Mouse (Mus musculus) midbrain, embryonic 10.5 days (tissue): ENCODE measurements around the gene Fkbp6. TPM values are rescaled to one million over a fixed set of nuclear protein-coding genes. Genes with fewer than 3 reads are reported as not detected.

Experiments used
- DNase-seq: peaks from one replicate; pipeline ENCODE4 v3.0.0-alpha.2; 2017; ENCODE audit warnings: low spot score
- H3K27ac ChIP-seq: fragments of 300-500 bp; sonication (generic); replicated peaks from 2 replicates; pipeline ENCODE4 v1.5.1; 2016; ENCODE audit warnings: mild to moderate bottlenecking
- H3K27me3 ChIP-seq: fragments of 300-500 bp; sonication (generic); 2 replicates; pipeline ENCODE4 v1.6.1; 2016; ENCODE audit warnings: low read depth, mild to moderate bottlenecking; ENCODE audit not compliant: poor library complexity, severe bottlenecking
- H3K36me3 ChIP-seq: fragments of 300-500 bp; sonication (generic); 2 replicates; pipeline ENCODE4 v1.6.1; 2016; ENCODE audit warnings: mild to moderate bottlenecking, moderate library complexity
- H3K4me1 ChIP-seq: fragments of 300-500 bp; sonication (generic); 2 replicates; pipeline ENCODE4 v1.6.1; 2016
- H3K4me3 ChIP-seq: fragments of 300-500 bp; sonication (generic); 2 replicates; pipeline ENCODE4 v1.5.1; 2016; ENCODE audit warnings: mild to moderate bottlenecking, moderate library complexity
- H3K9me3 ChIP-seq: fragments of 300-500 bp; sonication (generic); replicated peaks from 2 replicates; pipeline ENCODE4 v1.6.1; 2016; ENCODE audit warnings: mild to moderate bottlenecking
- WGBS: fragments of 180-500 bp; shearing (Covaris S2); methylation state at CpG from one replicate; pipeline ENCODE4 v1.1.7; 2016; 5-methylcytosine and 5-hydroxymethylcytosine counted together
- polyA plus RNA-seq: library from polyadenylated mRNA; unstranded; fragments of >200 nt; fragmentation: Nextera tagmentation; extraction: Ambion mirVana; gene quantifications from 2 replicates; pipeline ENCODE4 v1.2.1, GENCODE M21; 2016

Gene Fkbp6
- polyA plus RNA-seq, 1 experiment from 2014 or later, result not detected

DNA sequence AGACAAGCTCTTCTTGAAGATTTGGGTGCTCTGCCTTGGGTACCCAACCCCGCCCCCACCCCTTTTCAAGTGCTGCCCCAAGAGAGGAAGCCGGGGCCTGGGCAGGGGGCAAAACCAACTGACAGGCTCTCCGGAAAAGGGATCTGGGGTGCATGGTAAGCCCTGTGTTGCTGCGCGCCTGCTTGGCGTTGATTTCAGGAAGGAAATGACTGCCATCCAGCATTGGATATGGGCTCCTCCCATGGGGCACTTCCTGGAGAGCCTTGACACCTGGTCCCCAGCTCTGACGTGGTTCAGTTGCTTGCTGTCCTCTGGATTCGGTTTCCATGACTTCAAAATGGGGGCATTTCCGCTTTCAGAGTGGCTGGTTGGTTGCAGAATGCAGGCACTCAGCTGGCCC lies 85.3 kb downstream of the Fkbp6 start:
- no peaks in the 10 kb centered on the region for H3K9me3 ChIP-seq
- DNase-seq, result no peak
- H3K36me3 ChIP-seq, result no peaks in the 10 kb centered on the region
- no peaks in the 10 kb centered on the region for H3K27me3 ChIP-seq
- peak overlapping the region; percentile 84 for H3K27ac ChIP-seq
- H3K4me1 ChIP-seq, result peaks cover 26% of the 10 kb centered on the region
- WGBS, result 56% methylated on average over 9 of the region's 9 CpGs
- peak overlapping the region; percentile 19; the same call in 1 of the 2 replicates for H3K4me3 ChIP-seq

GRCm38 (mm10) chr5:135263866-135264503 lies 85.9 kb downstream of the Fkbp6 start:
- Histone ChIP-seq H3K4me3 (peak overlapping the region; percentile 19), H3K27me3 (no peaks in the 10 kb centered on the region), H3K9me3 (no peaks in the 10 kb centered on the region), H3K4me1 (peaks cover 27% of the 10 kb centered on the region), H3K27ac (peak overlapping the region; percentile 84), H3K36me3 (no peaks in the 10 kb centered on the region)
- peak; percentile 37 for DNase-seq
- WGBS, result 21% methylated on average over 17 of the region's 17 CpGs

- H3K27ac ChIP-seq, result peak overlapping the region; percentile 93
- H3K36me3 ChIP-seq, result no peaks in the 10 kb centered on the region
- H3K4me1 ChIP-seq, result peaks cover 48% of the 10 kb centered on the region
- peaks cover 14% of the 10 kb centered on the region for H3K9me3 ChIP-seq
- peak; percentile 52 for DNase-seq
- 24% methylated on average over 30 of the region's 30 CpGs for WGBS
- peak overlapping the region; percentile 37 for H3K4me3 ChIP-seq
- H3K27me3 ChIP-seq, result no peaks in the 10 kb centered on the region
Observed at GRCm38 (mm10) chr5:135258280-135259150, 91.3 kb downstream of the Fkbp6 start.

- H3K27me3 ChIP-seq, result no peaks in the 10 kb centered on the region
- H3K9me3 ChIP-seq, result peaks cover 14% of the 10 kb centered on the region
- WGBS, result 77% methylated on average over 12 of the region's 12 CpGs
- no peaks in the 10 kb centered on the region for H3K36me3 ChIP-seq
- no peak for DNase-seq
- H3K27ac ChIP-seq, result peak overlapping the region; percentile 93
- H3K4me1 ChIP-seq, result peaks cover 57% of the 10 kb centered on the region
- no peak overlapping the region for H3K4me3 ChIP-seq
Observed at GRCm38 (mm10) chr5:135257559-135257958, 92.3 kb downstream of the Fkbp6 start.

DNA sequence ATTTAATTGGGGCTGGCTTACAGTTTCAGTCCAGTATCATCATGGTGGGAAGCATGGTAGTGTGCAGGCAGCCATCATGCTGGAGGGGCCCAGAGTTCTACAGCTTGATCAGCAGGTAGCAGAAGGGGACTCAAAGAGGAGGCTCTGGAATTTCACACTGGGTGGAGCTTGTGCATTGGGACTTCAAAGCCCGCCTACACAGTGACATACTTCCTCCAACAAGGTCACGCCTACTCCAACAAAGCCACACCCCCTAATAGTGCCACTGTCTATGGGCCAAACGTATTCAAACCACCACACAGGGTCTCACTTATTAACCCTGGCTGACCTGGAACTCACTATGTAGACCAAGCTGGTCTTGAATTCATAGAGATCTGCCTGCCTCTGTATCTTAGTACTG lies 93.7 kb downstream of the Fkbp6 start:
- Histone ChIP-seq H3K36me3 (no peaks in the 10 kb centered on the region), H3K4me1 (peaks cover 71% of the 10 kb centered on the region), H3K4me3 (no peak overlapping the region), H3K9me3 (peaks cover 14% of the 10 kb centered on the region), H3K27ac (no peak overlapping the region), H3K27me3 (no peaks in the 10 kb centered on the region)
- WGBS, result 89% methylated on average over 3 of the region's 3 CpGs
- no peak for DNase-seq

DNA sequence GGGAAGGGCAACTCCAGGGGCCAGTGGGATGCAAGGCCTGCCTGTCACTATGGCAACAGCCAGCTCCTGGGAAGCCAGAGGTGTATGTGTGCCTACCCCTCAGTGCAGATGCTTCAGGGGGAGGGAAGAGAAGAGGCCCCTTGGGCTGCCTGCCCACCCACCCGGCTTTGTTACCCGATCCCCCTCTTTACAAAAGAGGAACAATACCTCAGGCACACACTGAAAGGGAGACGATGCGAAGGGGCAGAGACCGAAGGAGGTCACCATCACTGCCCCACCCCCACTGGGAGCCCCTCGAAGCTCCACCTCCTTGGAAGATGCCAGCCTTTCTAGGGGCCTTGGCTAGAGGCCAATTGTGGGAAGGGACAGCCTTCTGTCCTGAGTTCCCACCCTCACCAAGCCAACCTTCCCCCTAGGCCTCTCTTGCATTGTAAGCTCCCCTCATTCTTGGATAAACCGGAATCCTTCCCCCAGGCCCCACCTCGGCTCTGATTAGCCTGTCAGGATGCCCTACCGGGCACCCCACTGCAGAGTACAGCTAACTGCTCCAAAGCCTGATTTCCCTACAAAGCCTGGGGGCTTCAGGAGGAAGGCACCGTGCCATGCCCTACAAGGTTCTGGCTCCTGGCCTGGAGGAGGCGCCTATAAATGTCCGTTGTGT lies 96.0 kb downstream of the Fkbp6 start:
- Histone ChIP-seq H3K9me3 (peaks cover 14% of the 10 kb centered on the region), H3K36me3 (no peaks in the 10 kb centered on the region), H3K4me3 (peak overlapping the region; percentile 35), H3K27ac (peak overlapping the region; percentile 93), H3K4me1 (peaks cover 81% of the 10 kb centered on the region), H3K27me3 (peaks cover 20% of the 10 kb centered on the region)
- WGBS, result 3% methylated on average over 12 of the region's 12 CpGs
- peak; percentile 95 for DNase-seq

GRCm38 (mm10) chr5:135251079-135251454 lies 98.8 kb downstream of the Fkbp6 start, which contains the start of gene Fzd9:
Fzd9 (minus strand) TSS chr5:135251230.
- H3K4me1 ChIP-seq, result peaks cover 96% of the 10 kb centered on the region
- peak; percentile 92 for DNase-seq
- whole genome bisulfite sequencing, result 0% methylated on average over 50 of the region's 51 CpGs
- H3K9me3 ChIP-seq, result peaks cover 3% of the 10 kb centered on the region
- peak within 1 kb of the TSS; percentile 77 for H3K4me3 ChIP-seq
- peaks cover 20% of the 10 kb centered on the region for H3K27me3 ChIP-seq
- peaks cover 15% of the 10 kb centered on the region for H3K36me3 ChIP-seq
- peak within 1 kb of the TSS; percentile 93 for H3K27ac ChIP-seq

- DNase-seq, result peak; percentile 63
- Histone ChIP-seq H3K27me3 (peaks cover 20% of the 10 kb centered on the region), H3K4me3 (peak overlapping the region; percentile 77), H3K9me3 (no peaks in the 10 kb centered on the region), H3K36me3 (peaks cover 22% of the 10 kb centered on the region), H3K4me1 (peaks cover 94% of the 10 kb centered on the region), H3K27ac (peak overlapping the region; percentile 93)
- 2% methylated on average over 92 of the region's 92 CpGs for WGBS
Observed at GRCm38 (mm10) chr5:135250186-135251078, 99.4 kb downstream of the Fkbp6 start.

DNA sequence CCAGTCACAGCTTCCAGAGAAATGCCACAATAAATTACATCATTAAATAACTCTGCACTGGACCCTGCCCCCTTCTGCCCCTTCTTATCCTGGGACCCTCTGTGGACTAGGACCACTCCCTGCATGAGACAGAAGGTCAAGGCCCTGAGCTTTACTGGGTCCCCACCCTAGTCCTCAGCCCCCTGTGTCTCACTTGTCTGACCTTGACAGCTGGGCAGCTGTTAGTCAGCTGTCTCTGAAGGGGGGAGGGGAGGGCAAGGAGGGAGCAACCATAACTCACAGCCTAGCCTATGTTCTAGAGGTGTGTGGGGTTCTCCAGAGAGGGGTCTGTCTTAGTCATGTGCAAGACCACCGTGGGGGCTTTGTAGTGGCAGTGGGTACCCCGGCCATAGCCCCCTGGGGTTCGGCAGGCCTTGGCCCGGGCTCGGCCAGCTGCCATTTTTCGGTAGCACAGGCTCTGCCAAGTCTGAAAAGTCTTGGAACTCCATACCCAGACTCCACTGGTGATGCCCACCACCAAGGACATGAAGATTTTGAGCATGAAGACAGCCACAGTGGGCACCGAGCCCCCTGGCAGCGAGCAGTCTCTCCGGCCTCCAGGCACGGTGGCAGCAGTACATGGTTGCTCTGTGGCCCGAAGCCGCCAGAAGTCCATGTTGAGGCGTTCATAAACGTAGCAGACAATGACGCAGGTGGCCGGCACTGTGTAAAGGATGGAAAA lies 100.7 kb downstream of the Fkbp6 start:
- DNase-seq, result peak; percentile 31
- Histone ChIP-seq H3K27ac (peak overlapping the region; percentile 40; the same call in 1 of the 2 replicates), H3K27me3 (peaks cover 20% of the 10 kb centered on the region), H3K36me3 (peaks cover 35% of the 10 kb centered on the region), H3K4me1 (peaks cover 81% of the 10 kb centered on the region), H3K9me3 (no peaks in the 10 kb centered on the region), H3K4me3 (peak overlapping the region; percentile 77)
- WGBS, result 87% methylated on average over 16 of the region's 16 CpGs

DNA sequence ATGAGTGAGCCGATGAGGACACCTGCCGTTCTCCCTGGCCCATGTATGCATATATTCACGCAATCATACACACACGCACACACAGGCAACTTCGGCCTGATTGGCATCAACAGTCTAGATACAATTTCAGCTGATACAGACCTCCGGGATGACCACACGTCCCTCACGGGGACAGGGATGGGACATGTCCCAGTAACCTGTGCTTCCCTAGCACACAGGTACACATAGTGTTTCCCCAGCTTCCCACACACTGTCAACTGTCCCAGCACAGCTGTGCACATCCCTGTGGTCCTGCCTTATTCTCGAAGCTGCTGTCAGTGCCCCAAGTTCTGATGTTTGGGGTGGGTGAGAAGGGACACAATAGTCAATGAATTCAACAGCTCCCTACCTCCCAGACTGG lies 102.5 kb downstream of the Fkbp6 start:
- DNase-seq, result no peak
- 80% methylated on average over 9 of the region's 9 CpGs for WGBS
- Histone ChIP-seq H3K36me3 (peaks cover 53% of the 10 kb centered on the region), H3K27me3 (peaks cover 20% of the 10 kb centered on the region), H3K4me3 (peak overlapping the region; percentile 77; the same call in 1 of the 2 replicates), H3K27ac (no peak overlapping the region), H3K4me1 (peaks cover 63% of the 10 kb centered on the region), H3K9me3 (no peaks in the 10 kb centered on the region)

GRCm38 (mm10) chr5:135246531-135246930 lies 103.3 kb downstream of the Fkbp6 start:
- no peaks in the 10 kb centered on the region for H3K9me3 ChIP-seq
- no peak for DNase-seq
- H3K27ac ChIP-seq, result no peak overlapping the region
- 69% methylated on average over 4 of the region's 4 CpGs for WGBS
- H3K4me1 ChIP-seq, result peaks cover 55% of the 10 kb centered on the region
- H3K4me3 ChIP-seq, result no peak overlapping the region
- H3K27me3 ChIP-seq, result peaks cover 20% of the 10 kb centered on the region
- H3K36me3 ChIP-seq, result peaks cover 61% of the 10 kb centered on the region
